Mouse (Mus musculus) cerebellum, postnatal 10 days (tissue): ENCODE results near the gene Lrrc32.

Experiments
- DNase-seq, 2 experiments: peaks; one replicate each; pipeline ENCODE4 v3.0.0; 2021; ENCODE audit warnings: mixed read lengths in 2 of 2

The Lrrc32 gene

DNA sequence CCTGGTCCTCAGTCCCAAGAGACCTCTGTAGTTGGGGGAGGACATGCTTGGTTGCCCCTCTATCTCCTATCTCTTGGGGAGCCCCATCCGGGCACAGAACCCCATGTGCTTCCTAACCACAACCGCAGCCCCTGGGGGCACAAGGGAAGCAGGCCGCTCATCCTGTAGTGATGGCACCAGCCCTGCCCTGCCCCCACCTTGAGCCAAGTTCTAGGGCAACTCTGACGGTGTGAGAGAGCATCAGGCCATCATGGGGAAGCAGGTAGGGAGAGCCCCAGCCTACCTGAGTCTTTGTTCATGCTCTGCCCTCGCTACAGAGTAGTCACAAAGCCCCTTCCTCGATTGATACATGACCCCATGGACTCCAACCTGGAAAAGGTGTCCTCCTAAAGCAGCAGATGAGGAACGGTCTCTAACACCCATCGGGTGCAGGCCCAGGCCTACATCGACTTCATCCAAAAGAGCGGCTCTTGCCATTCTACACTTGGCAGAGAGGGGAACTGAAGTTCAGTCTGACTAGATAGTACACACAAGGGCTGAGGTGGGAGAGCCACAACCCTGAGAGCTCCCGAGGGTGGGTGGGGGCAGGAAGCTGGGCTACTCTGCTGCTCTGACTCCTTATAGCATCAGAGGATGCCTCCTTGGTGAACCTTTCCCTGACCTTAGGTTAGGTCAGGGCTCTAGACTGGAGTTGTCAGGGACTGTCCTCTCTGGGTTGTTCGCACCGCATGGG lies 519 bp upstream of the Lrrc32 start:
- no peak for DNase-seq

DNA sequence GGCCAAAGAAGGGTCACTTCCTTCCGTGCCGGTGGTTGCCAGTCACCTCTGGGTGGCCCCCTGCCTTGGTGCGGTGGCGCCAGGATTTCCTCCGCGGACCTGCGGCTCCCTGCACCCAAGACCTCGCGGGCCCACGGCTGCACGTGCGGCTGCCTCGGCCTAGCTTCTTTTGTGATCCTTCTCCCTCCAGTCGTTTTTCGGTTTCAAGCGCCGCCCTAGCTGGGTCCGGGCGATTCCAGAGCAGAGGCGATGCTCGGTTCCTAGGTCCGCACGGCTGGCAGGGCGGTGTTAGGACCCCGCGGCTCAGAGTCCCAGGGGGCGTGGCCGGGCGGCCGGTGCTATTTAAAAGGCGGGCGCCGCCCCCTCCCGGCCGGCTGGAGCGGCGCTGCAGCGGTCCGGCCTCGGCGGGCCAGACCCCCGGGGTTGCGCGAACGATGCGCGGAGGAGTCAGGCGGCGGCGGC lies 571 bp downstream of the Lrrc32 start:
- peak; percentile 85 to 86 for DNase-seq

- DNase-seq: no peak
Observed at GRCm38 (mm10) chr7:98490328-98490727, 1.2 kb downstream of the Lrrc32 start.

DNA sequence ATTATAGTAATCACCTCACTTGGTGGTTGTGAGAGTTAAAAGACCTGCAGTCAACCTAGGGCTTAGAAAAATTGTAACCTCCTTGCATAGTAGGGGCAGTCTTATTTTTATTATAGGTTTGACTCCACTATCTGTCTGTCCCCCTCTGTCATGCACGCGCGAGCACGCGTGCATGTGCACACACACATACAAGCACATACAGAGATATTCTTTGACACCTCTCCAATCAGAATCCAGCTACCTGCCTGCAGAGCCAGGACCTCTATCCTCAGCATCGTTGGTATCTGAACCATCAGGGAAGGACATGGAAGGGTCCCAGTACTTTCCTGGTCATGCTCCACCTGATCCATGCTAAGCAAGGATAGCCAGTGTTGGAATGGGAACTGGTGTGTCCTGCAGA lies 1.8 kb downstream of the Lrrc32 start:
- no peak for DNase-seq

DNA sequence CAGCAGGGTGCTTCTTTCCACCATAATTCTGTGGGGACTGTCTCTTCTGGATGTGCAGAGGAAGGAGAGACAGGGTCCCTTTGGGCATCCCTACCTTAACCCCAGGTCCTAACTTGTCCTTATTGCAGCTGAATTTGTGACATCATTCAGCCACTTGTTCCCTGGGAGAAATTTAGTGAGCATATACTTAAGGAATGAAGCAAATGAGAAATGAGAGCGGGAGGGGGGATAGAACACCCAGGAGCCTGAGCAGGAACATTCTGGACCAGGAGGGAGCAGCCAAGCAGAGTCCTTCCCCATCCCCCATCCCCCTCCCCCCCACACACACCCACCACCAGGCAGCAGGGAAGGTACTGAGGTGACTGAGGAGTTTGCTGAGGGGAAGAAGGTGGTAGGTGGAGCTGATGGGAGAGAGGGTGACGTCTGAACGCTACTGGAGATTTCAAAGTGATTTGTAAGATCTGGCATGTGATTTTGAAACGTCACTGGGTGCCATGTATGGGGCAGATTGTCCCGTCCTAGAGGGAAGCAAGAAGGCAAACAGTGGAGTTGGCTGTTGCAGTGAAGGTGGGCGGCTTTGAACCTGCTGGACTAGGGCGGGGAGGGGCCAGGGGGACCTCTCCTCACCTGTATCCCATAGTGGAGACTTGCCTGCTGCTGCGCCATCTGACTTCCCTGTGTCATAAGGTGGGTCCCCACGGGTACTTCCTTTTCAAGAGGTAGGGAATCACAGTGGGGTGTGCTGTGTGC lies 2.5 kb downstream of the Lrrc32 start:
- DNase-seq: no peak

GRCm38 (mm10) chr7:98492331-98492730 lies 3.2 kb downstream of the Lrrc32 start:
- DNase-seq: no peak

DNA sequence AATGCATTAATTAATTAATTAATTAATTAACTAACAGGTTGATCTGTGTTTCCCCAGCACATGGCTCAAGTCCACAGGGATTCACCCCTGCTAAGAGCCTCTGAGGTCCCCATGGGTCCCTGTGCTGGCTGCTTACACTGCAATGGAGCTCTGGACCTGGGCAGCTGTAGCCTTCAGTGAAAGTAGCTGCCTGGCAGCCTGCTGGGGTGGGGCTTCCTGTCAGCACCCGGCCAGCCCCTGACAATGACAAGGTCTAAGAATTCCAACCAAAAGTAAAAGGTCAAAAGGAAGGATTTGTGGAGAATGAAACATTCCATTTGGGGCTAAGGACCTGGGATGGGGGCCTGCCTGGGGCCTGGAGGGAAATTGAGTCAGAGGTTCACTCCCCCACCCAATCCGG lies 4.2 kb downstream of the Lrrc32 start:
- no peak for DNase-seq

DNA sequence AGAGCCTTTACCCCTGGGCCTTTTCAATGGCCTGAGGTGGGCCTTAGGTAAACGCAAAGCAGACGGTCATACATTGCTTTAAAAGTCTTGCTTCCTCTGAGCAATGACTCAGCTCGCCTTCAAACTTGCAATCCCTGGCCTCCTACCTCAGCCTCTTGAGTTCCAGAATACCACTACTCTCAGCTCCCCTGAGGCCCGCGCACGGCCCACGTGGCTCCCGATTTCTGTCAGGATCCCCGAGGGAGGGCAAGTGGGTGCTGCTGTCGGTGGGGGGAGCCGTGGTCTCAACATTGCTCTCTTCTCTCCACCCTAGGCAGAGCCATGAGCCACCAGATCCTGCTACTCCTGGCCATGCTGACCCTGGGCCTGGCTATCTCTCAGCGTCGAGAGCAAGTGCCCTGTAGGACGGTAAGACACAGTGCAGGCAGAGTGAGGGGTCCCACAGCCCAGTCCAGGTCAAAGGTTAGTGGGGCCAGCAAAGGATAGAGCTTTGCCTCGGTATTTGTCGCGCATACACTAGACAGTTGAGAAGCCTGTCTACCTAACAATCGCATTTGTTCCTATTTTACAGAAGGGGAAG lies 4.9 kb downstream of the Lrrc32 start:
- no peak for DNase-seq

DNA sequence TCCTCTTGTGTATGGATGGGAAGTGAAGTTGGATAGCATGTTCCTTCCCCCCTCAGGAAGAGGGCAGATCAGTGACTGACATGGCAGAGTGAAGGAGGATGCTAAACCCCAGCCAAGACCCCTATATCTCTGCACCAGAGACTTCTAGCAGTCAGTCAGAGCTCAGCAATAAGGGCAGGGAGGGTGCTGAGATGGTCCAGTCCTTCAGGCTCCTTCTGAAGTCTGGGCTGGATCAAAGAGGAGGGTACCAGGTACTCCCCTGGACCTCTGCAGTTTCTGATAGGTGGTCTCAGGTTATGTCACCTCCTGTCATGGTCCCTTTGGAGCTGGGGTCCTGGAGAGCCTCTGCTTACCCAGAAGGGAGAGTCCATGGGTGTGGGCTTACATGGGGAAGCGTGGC lies 6.5 kb downstream of the Lrrc32 start:
- DNase-seq: no peak

- no peak for DNase-seq
Observed at GRCm38 (mm10) chr7:98497451-98497850, 8.4 kb downstream of the Lrrc32 start.

DNA sequence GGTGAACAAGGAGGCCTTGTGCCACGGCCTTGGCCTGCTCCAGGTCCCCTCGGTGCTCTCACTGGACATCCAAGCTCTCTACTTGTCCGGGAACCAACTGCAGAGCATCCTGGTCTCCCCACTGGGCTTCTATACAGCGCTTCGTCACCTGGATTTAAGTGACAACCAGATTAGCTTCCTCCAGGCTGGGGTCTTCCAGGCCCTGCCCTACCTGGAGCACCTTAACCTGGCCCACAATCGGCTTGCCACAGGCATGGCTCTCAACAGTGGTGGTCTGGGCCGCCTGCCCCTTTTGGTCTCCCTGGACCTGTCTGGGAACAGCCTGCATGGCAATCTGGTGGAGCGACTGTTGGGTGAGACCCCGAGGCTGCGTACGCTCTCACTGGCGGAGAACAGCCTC lies 9.0 kb downstream of the Lrrc32 start:
- DNase-seq: no peak

DNA sequence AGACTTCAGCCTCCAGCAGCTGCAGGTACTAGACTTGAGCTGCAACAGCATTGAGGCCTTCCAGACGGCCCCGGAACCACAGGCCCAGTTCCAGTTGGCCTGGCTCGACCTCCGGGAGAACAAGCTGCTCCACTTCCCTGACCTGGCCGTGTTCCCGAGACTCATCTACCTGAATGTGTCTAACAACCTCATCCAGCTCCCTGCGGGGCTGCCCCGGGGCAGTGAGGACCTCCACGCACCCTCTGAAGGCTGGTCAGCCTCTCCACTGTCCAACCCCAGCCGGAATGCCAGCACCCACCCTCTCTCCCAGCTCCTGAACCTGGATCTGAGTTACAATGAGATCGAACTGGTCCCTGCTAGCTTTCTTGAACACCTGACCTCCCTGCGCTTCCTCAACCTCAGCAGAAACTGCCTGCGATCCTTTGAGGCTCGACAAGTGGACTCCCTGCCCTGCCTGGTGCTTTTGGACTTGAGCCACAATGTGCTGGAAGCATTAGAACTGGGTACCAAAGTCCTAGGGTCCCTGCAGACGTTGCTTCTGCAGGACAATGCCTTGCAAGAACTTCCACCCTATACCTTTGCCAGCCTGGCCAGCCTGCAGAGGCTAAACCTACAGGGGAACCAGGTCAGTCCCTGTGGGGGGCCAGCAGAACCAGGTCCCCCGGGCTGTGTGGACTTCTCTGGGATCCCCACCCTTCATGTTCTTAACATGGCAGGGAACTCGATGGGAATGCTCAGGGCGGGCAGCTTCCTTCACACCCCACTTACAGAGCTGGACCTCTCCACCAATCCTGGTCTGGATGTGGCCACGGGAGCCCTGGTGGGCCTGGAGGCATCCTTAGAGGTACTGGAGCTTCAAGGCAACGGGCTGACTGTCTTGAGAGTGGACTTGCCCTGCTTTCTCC lies 9.8 kb downstream of the Lrrc32 start:
- DNase-seq: peak; percentile 62 to 64

DNA sequence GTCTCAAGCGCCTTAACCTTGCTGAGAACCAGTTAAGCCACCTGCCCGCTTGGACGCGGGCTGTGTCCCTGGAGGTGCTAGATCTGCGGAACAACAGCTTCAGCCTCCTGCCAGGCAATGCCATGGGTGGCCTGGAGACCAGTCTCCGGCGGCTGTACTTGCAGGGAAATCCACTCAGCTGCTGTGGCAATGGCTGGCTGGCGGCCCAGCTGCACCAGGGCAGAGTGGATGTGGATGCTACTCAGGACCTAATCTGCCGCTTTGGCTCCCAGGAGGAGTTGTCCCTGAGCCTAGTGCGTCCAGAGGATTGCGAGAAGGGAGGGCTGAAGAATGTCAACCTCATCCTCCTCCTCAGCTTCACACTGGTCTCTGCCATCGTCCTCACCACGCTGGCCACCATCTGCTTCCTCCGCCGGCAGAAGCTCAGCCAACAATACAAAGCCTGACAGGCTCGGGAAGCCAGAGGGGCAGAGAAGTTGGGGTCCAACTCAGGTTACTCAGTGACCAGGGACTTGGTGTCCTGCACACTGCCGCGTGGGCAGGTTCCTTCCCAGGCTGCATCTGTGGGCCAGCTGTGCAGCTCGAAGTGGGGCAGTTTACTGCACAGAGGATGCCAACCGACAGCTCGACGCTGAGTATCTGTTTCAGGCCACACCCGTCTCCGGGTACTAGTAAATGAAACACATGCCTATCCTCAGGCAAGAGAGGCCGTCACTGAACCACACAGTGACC lies 10.6 kb downstream of the Lrrc32 start:
- DNase-seq: peak; percentile 68 to 75

DNA sequence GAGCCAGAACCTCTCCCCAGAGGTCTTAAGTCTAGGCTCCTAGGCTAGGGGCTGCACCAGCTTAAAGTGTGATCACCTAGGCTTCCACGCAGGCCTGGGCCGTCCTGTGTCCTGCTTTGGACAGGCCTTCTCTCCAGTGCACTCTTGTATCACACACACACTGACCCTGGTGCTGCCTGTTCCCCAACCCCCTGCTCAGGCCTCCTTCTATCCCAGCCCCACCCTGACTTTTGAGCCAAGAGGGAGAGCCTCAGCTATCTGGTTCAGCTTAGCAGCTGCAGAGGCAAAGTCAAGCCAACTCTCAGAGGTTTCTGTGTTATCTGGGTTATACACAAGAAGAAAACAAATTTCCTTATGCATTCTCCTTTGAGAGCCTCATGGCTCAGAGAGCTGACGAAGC lies 11.4 kb downstream of the Lrrc32 start:
- DNase-seq: no peak

DNA sequence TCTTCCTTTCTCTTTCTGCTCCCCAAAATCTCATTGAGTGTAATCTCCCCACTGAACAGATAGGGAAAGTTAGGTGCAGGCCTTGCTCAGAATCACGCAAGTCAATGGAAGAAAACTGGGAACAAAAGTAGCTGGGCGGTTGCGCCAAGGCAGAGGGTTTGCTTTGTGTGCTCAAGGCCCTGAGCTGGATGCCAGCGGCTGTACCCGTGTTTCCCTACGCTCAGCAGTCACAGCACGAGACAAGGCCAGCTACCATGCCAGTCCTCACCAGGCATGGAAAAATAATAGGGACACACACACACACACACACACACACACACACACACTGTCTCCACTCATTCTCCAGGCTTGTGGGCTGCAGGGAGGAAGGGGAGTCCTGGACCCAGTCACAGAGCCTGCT lies 12.0 kb downstream of the Lrrc32 start:
- no peak for DNase-seq

DNA sequence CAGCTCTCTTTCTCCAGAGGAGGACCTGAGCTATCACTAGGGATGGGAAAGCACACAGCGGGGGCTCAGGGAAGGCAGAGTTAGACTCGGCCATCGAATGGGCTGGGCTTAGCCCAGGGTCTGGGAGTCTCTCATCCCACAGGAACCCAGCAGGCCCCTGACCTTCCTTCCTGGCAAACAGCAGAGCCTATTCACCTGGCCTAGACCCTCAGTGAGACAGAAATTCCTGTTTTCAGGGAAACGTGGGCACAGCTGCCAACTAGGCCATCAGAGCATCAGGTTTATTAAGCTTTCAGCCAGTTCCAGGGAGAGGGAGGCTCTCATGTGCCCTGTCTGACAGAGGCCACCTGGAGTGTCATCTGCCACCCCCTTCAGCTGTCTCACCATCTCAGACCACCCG lies 13.8 kb downstream of the Lrrc32 start:
- DNase-seq: no peak

GRCm38 (mm10) chr7:98503951-98504647 lies 15.0 kb downstream of the Lrrc32 start:
- DNase-seq: peak; percentile 53 to 64

DNA sequence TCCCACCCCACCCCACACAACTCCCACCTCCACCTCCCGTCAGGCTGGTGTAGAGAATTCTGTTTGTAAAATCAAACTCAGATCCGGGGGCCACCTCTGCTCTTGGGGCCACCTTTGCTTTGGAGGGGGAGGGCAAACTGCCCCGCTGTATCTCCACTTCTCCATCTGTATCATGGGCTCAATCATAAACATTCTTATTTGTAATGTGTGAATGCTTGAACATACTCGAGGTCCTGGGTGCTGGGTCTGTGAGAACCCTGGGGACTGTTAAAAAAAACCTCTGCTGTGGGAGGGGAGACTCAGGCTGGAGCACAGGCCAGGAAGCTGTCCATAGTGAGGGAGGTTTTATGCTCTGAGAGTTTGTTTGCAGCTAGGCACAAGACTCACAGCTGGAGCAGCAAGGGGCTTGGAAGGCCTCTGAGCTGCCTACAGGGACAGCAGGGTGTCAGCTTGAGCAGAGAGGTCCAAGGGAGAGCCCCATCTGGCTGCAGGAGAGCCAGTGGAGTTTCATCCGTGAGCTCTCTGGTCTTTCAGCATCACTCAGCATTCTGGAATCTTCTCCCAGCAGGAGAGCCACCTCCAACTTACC lies 15.7 kb downstream of the Lrrc32 start:
- DNase-seq: no peak

DNA sequence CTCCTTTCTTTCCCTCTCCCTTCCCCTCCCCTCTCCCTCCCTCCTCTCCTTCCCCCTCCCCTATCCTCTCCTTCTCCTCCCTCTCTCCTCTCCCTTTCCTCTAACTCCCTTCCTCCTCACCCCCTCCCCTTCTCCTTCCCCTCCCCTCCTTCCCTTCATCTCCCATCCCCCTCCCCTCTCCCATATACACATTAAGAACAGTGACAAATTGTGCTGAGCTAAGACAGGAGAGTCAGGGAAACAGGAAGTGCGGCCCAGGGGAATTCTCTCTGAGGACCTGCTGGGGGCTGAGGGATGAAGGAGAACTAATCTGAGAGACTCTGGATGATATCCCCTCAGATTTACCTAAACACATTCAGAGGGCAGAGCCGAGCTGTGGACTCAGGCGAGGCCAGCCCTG lies 16.6 kb downstream of the Lrrc32 start:
- no peak for DNase-seq

DNA sequence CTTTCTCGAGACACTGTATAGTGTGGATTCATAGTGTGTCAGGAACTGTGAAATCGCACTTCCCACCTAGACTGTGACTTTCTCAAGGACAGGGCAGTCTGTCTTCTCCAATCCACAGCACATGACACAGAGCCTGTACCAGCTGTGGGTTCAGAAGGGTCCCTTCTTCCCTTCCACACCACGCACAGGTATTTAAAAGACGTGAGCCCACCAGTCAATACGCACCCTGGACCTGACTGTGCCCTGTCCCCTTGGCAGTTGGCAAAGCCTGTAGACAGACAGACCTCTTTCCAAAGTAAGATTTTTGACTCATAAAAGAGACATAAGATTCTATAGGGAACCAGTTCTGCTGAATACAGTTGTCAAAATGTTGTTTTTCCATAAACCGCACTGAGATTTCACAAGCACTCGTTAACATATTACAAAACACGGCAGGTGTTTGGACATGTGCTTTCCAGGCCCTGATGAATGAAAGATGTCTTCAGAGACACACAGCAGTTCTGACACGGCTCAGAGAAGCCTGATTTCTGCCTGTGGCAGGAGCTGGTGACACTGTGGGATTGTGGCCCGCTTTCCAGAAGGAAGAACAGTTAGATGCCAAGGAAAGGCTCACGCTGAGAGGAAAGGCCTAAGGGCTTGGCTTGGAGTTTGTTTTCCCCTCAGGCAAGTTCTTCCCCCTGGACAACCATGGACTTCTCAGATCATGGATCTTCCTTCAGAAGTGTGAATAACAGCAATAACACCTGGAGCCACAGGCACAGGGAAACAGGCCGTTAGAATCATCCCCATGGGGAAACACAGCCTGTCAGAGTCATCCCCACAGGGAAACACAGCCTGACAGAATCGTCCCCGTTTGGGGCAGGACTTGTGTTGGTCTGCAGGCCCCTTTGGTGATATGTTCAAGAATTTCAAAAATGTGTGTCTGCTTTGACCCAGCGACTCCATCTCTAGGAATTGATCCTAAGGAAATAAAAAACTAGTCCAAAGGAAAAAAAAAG lies 22.2 kb downstream of the Lrrc32 start:
- DNase-seq: peak; percentile 22 to 34
